Mouse (Mus musculus) midbrain, embryonic 16.5 days (tissue): ENCODE data around the gene Edem1. TPM values are rescaled to one million over a fixed set of nuclear protein-coding genes. Genes with fewer than 3 reads are reported as not detected.

Experiments used
- ATAC-seq: fragments of 200-750 bp; cut with Nextera tagmentation; 2 replicates; pipeline ENCODE4 v1.8.0; 2017; ENCODE audit warnings: moderate TSS enrichment
- H3K27ac ChIP-seq: fragments of 300-500 bp; sonication (generic); 2 replicates; pipeline ENCODE4 v1.5.1; 2014; ENCODE audit warnings: mild to moderate bottlenecking, low read length, mixed read lengths
- H3K27me3 ChIP-seq: fragments of 300-500 bp; sonication (generic); 2 replicates; pipeline ENCODE4 v1.6.1; 2014; ENCODE audit warnings: low read depth, low read length, mixed read lengths; ENCODE audit not compliant: control insufficient read depth, insufficient read depth
- H3K36me3 ChIP-seq: fragments of 300-500 bp; sonication (generic); 2 replicates; pipeline ENCODE4 v1.6.1; 2014; ENCODE audit warnings: mild to moderate bottlenecking, low read length, moderate library complexity, mixed read lengths; ENCODE audit not compliant: control insufficient read depth, insufficient read depth
- H3K4me1 ChIP-seq: fragments of 300-500 bp; sonication (generic); 2 replicates; pipeline ENCODE4 v1.6.1; 2014; ENCODE audit warnings: mild to moderate bottlenecking, low read length, mixed read lengths; ENCODE audit not compliant: control insufficient read depth, insufficient read depth
- H3K4me2 ChIP-seq: fragments of 300-500 bp; sonication (generic); 2 replicates; pipeline ENCODE4 v1.6.1; 2014; ENCODE audit warnings: mild to moderate bottlenecking, low read length, mixed read lengths
- H3K4me3 ChIP-seq: fragments of 300-500 bp; sonication (generic); 2 replicates; pipeline ENCODE4 v1.5.1; 2014; ENCODE audit warnings: low read depth, mild to moderate bottlenecking, low read length, moderate library complexity, mixed read lengths
- H3K9ac ChIP-seq: fragments of 300-500 bp; sonication (generic); 2 replicates; pipeline ENCODE4 v1.6.1; 2014; ENCODE audit warnings: low read depth, low read length, mixed read lengths
- H3K9me3 ChIP-seq: fragments of 300-500 bp; sonication (generic); replicated peaks from 2 replicates; pipeline ENCODE4 v1.6.1; 2014; ENCODE audit warnings: mild to moderate bottlenecking, low read length, mixed read lengths; ENCODE audit not compliant: control insufficient read depth, poor library complexity, severe bottlenecking
- WGBS: fragments of 180-500 bp; shearing (Covaris S2); extraction: QIAGEN DNeasy Blood & Tissue Kit; methylation state at CpG from one replicate; pipeline ENCODE4 v1.1.7; 2014; 5-methylcytosine and 5-hydroxymethylcytosine counted together
- polyA plus RNA-seq: library from polyadenylated mRNA; unstranded; fragments of >200 nt; fragmentation: Nextera tagmentation; extraction: Ambion mirVana; gene quantifications from 2 replicates; pipeline ENCODE4 v1.2.1, GENCODE M21; 2015

Gene Edem1
- polyA plus RNA-seq, result 4.1 and 4.9 TPM in 2 replicates

GRCm38 (mm10) chr6:108828234-108828868 is at the start of gene Edem1:
TSS of gene Edem1 (plus strand) at chr6:108828641.
- Histone ChIP-seq H3K9ac (peak within 1 kb of the TSS; percentile 87), H3K4me1 (peaks cover 15% of the 10 kb centered on the region), H3K27ac (peak within 1 kb of the TSS; percentile 43), H3K9me3 (no peaks in the 10 kb centered on the region), H3K4me2 (peak within 1 kb of the TSS; percentile 74), H3K27me3 (no peaks in the 10 kb centered on the region), H3K36me3 (no peaks in the 10 kb centered on the region), H3K4me3 (peak within 1 kb of the TSS; percentile 85)
- under 1% methylated on average over 60 of the region's 67 CpGs for WGBS
- peak; percentile 97 for ATAC-seq

GRCm38 (mm10) chr6:108781865-108782264 is 46.6 kb upstream of the Edem1 start:
- no peaks in the 10 kb centered on the region for H3K27me3 ChIP-seq
- no peaks in the 10 kb centered on the region for H3K9me3 ChIP-seq
- H3K27ac ChIP-seq, result no peak overlapping the region
- no peaks in the 10 kb centered on the region for H3K36me3 ChIP-seq
- no peak overlapping the region for H3K4me2 ChIP-seq
- no peak for ATAC-seq
- no peak overlapping the region for H3K4me3 ChIP-seq
- WGBS, result 70% methylated on average over 6 of the region's 6 CpGs
- H3K9ac ChIP-seq, result no peak overlapping the region
- peaks cover 19% of the 10 kb centered on the region for H3K4me1 ChIP-seq

GRCm38 (mm10) chr6:108782526-108783183 is 45.8 kb upstream of the Edem1 start, which contains the start of gene Arl8b:
TSS of gene Arl8b (plus strand) at chr6:108783099.
- no peaks in the 10 kb centered on the region for H3K9me3 ChIP-seq
- peak within 1 kb of the TSS; percentile 100 for H3K4me3 ChIP-seq
- peak; percentile 96 for ATAC-seq
- peak within 1 kb of the TSS; percentile 70 for H3K4me2 ChIP-seq
- 10% methylated on average over 36 of the region's 36 CpGs for WGBS
- H3K27me3 ChIP-seq, result no peaks in the 10 kb centered on the region
- H3K4me1 ChIP-seq, result peaks cover 20% of the 10 kb centered on the region
- no peaks in the 10 kb centered on the region for H3K36me3 ChIP-seq
- peak within 1 kb of the TSS; percentile 96 for H3K9ac ChIP-seq
- peak within 1 kb of the TSS; percentile 88 for H3K27ac ChIP-seq

GRCm38 (mm10) chr6:108783184-108783881 is 45.1 kb upstream of the Edem1 start:
- no peaks in the 10 kb centered on the region for H3K27me3 ChIP-seq
- peaks cover 20% of the 10 kb centered on the region for H3K4me1 ChIP-seq
- H3K36me3 ChIP-seq, result no peaks in the 10 kb centered on the region
- peak overlapping the region; percentile 96 for H3K9ac ChIP-seq
- WGBS, result under 1% methylated on average over 51 of the region's 57 CpGs
- H3K4me3 ChIP-seq, result peak overlapping the region; percentile 100
- peak; percentile 85 for ATAC-seq
- peak overlapping the region; percentile 70 for H3K4me2 ChIP-seq
- H3K27ac ChIP-seq, result peak overlapping the region; percentile 88
- no peaks in the 10 kb centered on the region for H3K9me3 ChIP-seq

- no peaks in the 10 kb centered on the region for H3K36me3 ChIP-seq
- ATAC-seq, result no peak
- no peak overlapping the region for H3K27ac ChIP-seq
- H3K27me3 ChIP-seq, result no peaks in the 10 kb centered on the region
- H3K4me1 ChIP-seq, result peaks cover 20% of the 10 kb centered on the region
- peak overlapping the region; percentile 100 for H3K4me3 ChIP-seq
- 33% methylated on average over 11 of the region's 11 CpGs for WGBS
- peak overlapping the region; percentile 70 for H3K4me2 ChIP-seq
- peak overlapping the region; percentile 96 for H3K9ac ChIP-seq
- no peaks in the 10 kb centered on the region for H3K9me3 ChIP-seq
Measured at GRCm38 (mm10) chr6:108784056-108784455, 44.4 kb upstream of the Edem1 start.

GRCm38 (mm10) chr6:108784796-108785195 is 43.6 kb upstream of the Edem1 start:
- WGBS, result 71% methylated on average over 5 of the region's 5 CpGs
- peak overlapping the region; percentile 96; the same call in 1 of the 2 replicates for H3K9ac ChIP-seq
- H3K36me3 ChIP-seq, result no peaks in the 10 kb centered on the region
- no peaks in the 10 kb centered on the region for H3K27me3 ChIP-seq
- peak overlapping the region; percentile 70 for H3K4me2 ChIP-seq
- peaks cover 20% of the 10 kb centered on the region for H3K4me1 ChIP-seq
- H3K27ac ChIP-seq, result no peak overlapping the region
- ATAC-seq, result no peak
- H3K4me3 ChIP-seq, result peak overlapping the region; percentile 100
- no peaks in the 10 kb centered on the region for H3K9me3 ChIP-seq

GRCm38 (mm10) chr6:108785551-108785950 is 42.9 kb upstream of the Edem1 start:
- WGBS, result 94% methylated on average over 3 of the region's 3 CpGs
- Histone ChIP-seq H3K36me3 (no peaks in the 10 kb centered on the region), H3K4me1 (peaks cover 20% of the 10 kb centered on the region), H3K9me3 (no peaks in the 10 kb centered on the region), H3K27ac (no peak overlapping the region), H3K9ac (no peak overlapping the region), H3K27me3 (no peaks in the 10 kb centered on the region), H3K4me2 (no peak overlapping the region), H3K4me3 (no peak overlapping the region)
- ATAC-seq, result no peak

GRCm38 (mm10) chr6:108791498-108791897 is 36.9 kb upstream of the Edem1 start:
- no peak overlapping the region for H3K9ac ChIP-seq
- H3K27ac ChIP-seq, result no peak overlapping the region
- no peaks in the 10 kb centered on the region for H3K27me3 ChIP-seq
- ATAC-seq, result no peak
- H3K9me3 ChIP-seq, result no peaks in the 10 kb centered on the region
- no peak overlapping the region for H3K4me2 ChIP-seq
- H3K4me3 ChIP-seq, result no peak overlapping the region
- WGBS, result 83% methylated on average over 5 of the region's 5 CpGs
- no peaks in the 10 kb centered on the region for H3K36me3 ChIP-seq
- 0 out of 2 replicates have a peak, but pooled peaks cover 2% of the 10 kb centered on the region for H3K4me1 ChIP-seq

- Histone ChIP-seq H3K4me3 (no peak overlapping the region), H3K9me3 (no peaks in the 10 kb centered on the region), H3K36me3 (no peaks in the 10 kb centered on the region), H3K4me1 (no peaks in the 10 kb centered on the region), H3K27ac (no peak overlapping the region), H3K9ac (no peak overlapping the region), H3K4me2 (no peak overlapping the region), H3K27me3 (no peaks in the 10 kb centered on the region)
- 83% methylated on average over 1 of the region's 1 CpGs for WGBS
- ATAC-seq, result no peak
Measured at GRCm38 (mm10) chr6:108795912-108796311, 32.5 kb upstream of the Edem1 start.
